In genomic region chr14:20189751-20190150, GRCm38 (mm10) we compare ENCODE assay signal across 15 mouse cellular contexts. TPM values are rescaled to one million over a fixed set of nuclear protein-coding genes. Genes with fewer than 3 reads are reported as not detected.
A peak's percentile ranks its signal among the peaks of the same experiment; 100 is the strongest.
DNase-seq lines count a peak whose midpoint lies in the region.
"Had no signal": no experiment of that assay in that cellular context is flagged by ENCODE, and none has a peak within 500 bp of the region (broad histone marks: within the 10 kb centered on the region; RNA-seq: fewer than 3 reads in every experiment).

No protein-coding gene starts in this region.

- DNase-seq in Muller cell, postnatal 12 days (ENCODE audit: inconsistent ontology term): peak; percentile 26
- DNase-seq in adrenal gland, adult 8-10 months: peak; percentile 44
- DNase-seq in kidney, adult 18-20 months: peak; percentile 79
- DNase-seq in kidney, postnatal 14 days: peak; percentile 84
- no peak for DNase-seq in frontal cortex, postnatal 10 days (ENCODE audit: low spot score in 2 of 2)
- DNase-seq in gastrocnemius, postnatal 10 days: no peak
- DNase-seq in retina, embryonic 14.5 days (ENCODE audit: low spot score): no peak
- DNase-seq: cerebellum, adult 11 months; cerebellum, postnatal 14 days; embryo, embryonic 11 days; layer of hippocampus, adult 9-11 months; lung, adult 18-20 months; lung, postnatal 36 days; right cerebral cortex, postnatal 14 days; thymus, postnatal 4 days had no signal

RNA-seq across cellular contexts. Expression of gene Kcnk5, which starts 8.1 kb away (rescaled TPM):
- 10 to 100 TPM in 1 of 4 experiments, 1 to 10 TPM in 3; 6.4 to 22.9 (median 7.2) TPM for total RNA-seq in adrenal gland, adult 8-10 months (2022)
- 1 to 10 TPM in 1 of 2 experiments, under 1 TPM in 1; 0.99 to 1.9 TPM for total RNA-seq in gastrocnemius, postnatal 10 days (2021)

RNA-seq across cellular contexts. Expression of gene Saysd1, which starts 51.4 kb away (rescaled TPM):
- total RNA-seq in adrenal gland, adult 8-10 months (2022): 1 to 10 TPM; 7.8 to 9.4 (median 9.1) TPM
- 1 to 10 TPM; 2.0 to 2.2 TPM for total RNA-seq in gastrocnemius, postnatal 10 days (2021)

Comparison
In these comparisons a context has a peak if more than half of its experiments do, and no peak if none do; other contexts are left out.
1. DNase-seq: peak in Muller cell, postnatal 12 days (single experiment), adrenal gland, adult 8-10 months (single experiment), kidney, adult 18-20 months (single experiment) and kidney, postnatal 14 days (single experiment); none in frontal cortex, postnatal 10 days (0 of 2), gastrocnemius, postnatal 10 days (single experiment) and retina, embryonic 14.5 days (single experiment).